Mouse (Mus musculus) liver, adult 2 months (tissue): ENCODE results near the gene Gpr162. TPM values are rescaled to one million over a fixed set of nuclear protein-coding genes. Genes with fewer than 3 reads are reported as not detected.

Source experiments
- DNase-seq: peaks from one replicate; pipeline ENCODE4 v3.0.0-alpha.2; 2011; ENCODE audit warnings: low read depth, low spot score; ENCODE audit errors: extremely low read depth
- H3K27ac ChIP-seq: fragments of 200-500 bp; replicated peaks from 2 replicates; pipeline ENCODE4 v1.5.1; 2012; ENCODE audit warnings: low read depth, mild to moderate bottlenecking, control low read depth, inconsistent platforms, low read length; ENCODE audit not compliant: insufficient read depth
- H3K27me3 ChIP-seq: fragments of 200-500 bp; 2 replicates; pipeline ENCODE4 v1.6.1; 2012; ENCODE audit warnings: mild to moderate bottlenecking, moderate library complexity, low read length, inconsistent platforms; ENCODE audit not compliant: control insufficient read depth, insufficient read depth
- H3K36me3 ChIP-seq: fragments of 200-500 bp; 2 replicates; pipeline ENCODE4 v1.6.1; 2012; ENCODE audit warnings: low read length, inconsistent platforms; ENCODE audit not compliant: control insufficient read depth, insufficient read depth
- H3K4me1 ChIP-seq: fragments of 200-500 bp; 2 replicates; pipeline ENCODE4 v1.6.1; 2011; ENCODE audit warnings: low read length; ENCODE audit not compliant: control insufficient read depth, insufficient read depth
- H3K4me3 ChIP-seq: fragments of 200-500 bp; 2 replicates; pipeline ENCODE4 v1.5.1; 2011; ENCODE audit warnings: low read depth, mild to moderate bottlenecking, control low read depth, low read length, moderate library complexity; ENCODE audit not compliant: insufficient read depth
- H3K79me2 ChIP-seq: fragments of 200-500 bp; 2 replicates; pipeline ENCODE4 v1.6.1; 2012; ENCODE audit warnings: inconsistent platforms, mild to moderate bottlenecking, low read length, moderate library complexity; ENCODE audit not compliant: control insufficient read depth, insufficient read depth
- H3K9ac ChIP-seq: fragments of 200-500 bp; 2 replicates; pipeline ENCODE4 v1.6.1; 2012; ENCODE audit warnings: low read depth, mild to moderate bottlenecking, control low read depth, inconsistent platforms, low read length
- CTCF ChIP-seq: fragments of 200-500 bp; IDR thresholded peaks from 2 replicates; pipeline ENCODE4 v1.5.1; 2011; ENCODE audit warnings: low read depth, low read length, control low read depth
- POLR2A ChIP-seq: fragments of 200-500 bp; IDR thresholded peaks from 2 replicates; pipeline ENCODE4 v1.6.1; 2011; ENCODE audit warnings: low read length, control low read depth; ENCODE audit not compliant: insufficient read depth; ENCODE audit errors: extremely low read depth
- WGBS: fragments of 180-500 bp; shearing (Covaris S2); methylation state at CpG from one replicate; pipeline ENCODE4 v1.1.7; 2018; 5-methylcytosine and 5-hydroxymethylcytosine counted together
- polyA plus RNA-seq: library from polyadenylated mRNA; depleted of rRNA; stranded (reverse); fragments of >200 nt; gene quantifications from 2 replicates; pipeline ENCODE4 v1.2.3, GENCODE M21; 2012
- total RNA-seq: library from RNA; depleted of rRNA; stranded (reverse); fragments of >200 nt; gene quantifications from 2 replicates; pipeline ENCODE4 v1.2.3, GENCODE M21; 2014

Gene Gpr162
- total and polyA plus RNA-seq, 2 experiments = 0.09 to 0.44 TPM

- H3K4me1 ChIP-seq = peaks cover 1% of the 10 kb centered on the region; the same call in 1 of the 2 replicates
- peaks cover 7% of the 10 kb centered on the region; the same call in 1 of the 2 replicates for H3K27me3 ChIP-seq
- WGBS = 81% methylated on average over 19 of the region's 19 CpGs
- no peak for TF ChIP-seq POLR2A
- H3K9ac ChIP-seq = no peak overlapping the region
- no peak for DNase-seq
- no peaks in the 10 kb centered on the region for H3K79me2 ChIP-seq
- H3K27ac ChIP-seq = no peak overlapping the region
- H3K36me3 ChIP-seq = no peaks in the 10 kb centered on the region
- no peak overlapping the region for H3K4me3 ChIP-seq
Measured at GRCm38 (mm10) chr6:124861266-124861665, 2.5 kb downstream of the Gpr162 start.

GRCm38 (mm10) chr6:124860511-124860910 is 3.3 kb downstream of the Gpr162 start:
- no peaks in the 10 kb centered on the region for H3K79me2 ChIP-seq
- no peaks in the 10 kb centered on the region for H3K36me3 ChIP-seq
- H3K27ac ChIP-seq = no peak overlapping the region
- TF ChIP-seq POLR2A = no peak
- TF ChIP-seq CTCF = no peak
- H3K27me3 ChIP-seq = peaks cover 7% of the 10 kb centered on the region; the same call in 1 of the 2 replicates
- no peak for DNase-seq
- 92% methylated on average over 9 of the region's 9 CpGs for WGBS
- peaks cover 1% of the 10 kb centered on the region; the same call in 1 of the 2 replicates for H3K4me1 ChIP-seq
- no peak overlapping the region for H3K4me3 ChIP-seq
- H3K9ac ChIP-seq = no peak overlapping the region

- Histone ChIP-seq H3K36me3 (no peaks in the 10 kb centered on the region), H3K9ac (no peak overlapping the region), H3K4me3 (no peak overlapping the region), H3K27me3 (peaks cover 7% of the 10 kb centered on the region; the same call in 1 of the 2 replicates), H3K4me1 (peaks cover 1% of the 10 kb centered on the region; the same call in 1 of the 2 replicates), H3K27ac (no peak overlapping the region), H3K79me2 (no peaks in the 10 kb centered on the region)
- peak; percentile 52 for DNase-seq
- TF ChIP-seq POLR2A = no peak
- TF ChIP-seq CTCF = peak; percentile 96
- WGBS = 5% methylated on average over 12 of the region's 12 CpGs
Measured at GRCm38 (mm10) chr6:124859725-124860124, 4.1 kb downstream of the Gpr162 start.

- H3K9ac ChIP-seq = no peak overlapping the region
- H3K4me1 ChIP-seq = peaks cover 1% of the 10 kb centered on the region; the same call in 1 of the 2 replicates
- no peak overlapping the region for H3K27ac ChIP-seq
- no peaks in the 10 kb centered on the region for H3K36me3 ChIP-seq
- peaks cover 7% of the 10 kb centered on the region; the same call in 1 of the 2 replicates for H3K27me3 ChIP-seq
- no peak for TF ChIP-seq POLR2A
- TF ChIP-seq CTCF = no peak
- H3K79me2 ChIP-seq = no peaks in the 10 kb centered on the region
- DNase-seq = no peak
- 67% methylated on average over 28 of the region's 28 CpGs for WGBS
- no peak overlapping the region for H3K4me3 ChIP-seq
Measured at GRCm38 (mm10) chr6:124858561-124859318, 5.0 kb downstream of the Gpr162 start.

GRCm38 (mm10) chr6:124857840-124858530 is 5.8 kb downstream of the Gpr162 start:
- WGBS = 31% methylated on average over 26 of the region's 26 CpGs
- H3K27me3 ChIP-seq = peaks cover 7% of the 10 kb centered on the region; the same call in 1 of the 2 replicates

More at GRCm38 (mm10) chr6:124857840-124858530, 5.8 kb downstream of the Gpr162 start:
- Histone ChIP-seq H3K36me3 (no peaks in the 10 kb centered on the region), H3K79me2 (no peaks in the 10 kb centered on the region), H3K4me1 (peaks cover 1% of the 10 kb centered on the region; the same call in 1 of the 2 replicates), H3K4me3 (no peak overlapping the region), H3K9ac (0 out of 2 replicates have a peak overlapping the region, but pooled peaks have one; percentile 35), H3K27ac (no peak overlapping the region)
- TF ChIP-seq CTCF (no peak), POLR2A (no peak)
- no peak for DNase-seq
